Mouse (Mus musculus): Measurements from ENCODE around the gene Thbs4. TPM values are rescaled to one million over a fixed set of nuclear protein-coding genes. Genes with fewer than 3 reads are reported as not detected.

Gene Thbs4
- polyA plus RNA-seq (2017; shearing (Covaris generic)): not detected

GRCm38 (mm10) chr13:92794462-92795214 is at the start of gene Thbs4:
TSS of gene Thbs4 (minus strand) at chr13:92794818.

Other genes starting within 250 kb of the Thbs4 start
- not detected for gene Spz1, start 218.6 kb downstream of the Thbs4 start, polyA plus RNA-seq (2017; shearing (Covaris generic))
- gene Serinc5, start 183.7 kb downstream of the Thbs4 start, polyA plus RNA-seq (2017; shearing (Covaris generic)): 17.5 TPM
- gene Mtx3, start 49.9 kb upstream of the Thbs4 start, polyA plus RNA-seq (2017; shearing (Covaris generic)): 1.3 TPM

All from CD4-positive, CD25-positive, alpha-beta regulatory T cell (primary cell).